Mouse (Mus musculus) intestine, embryonic 16.5 days (tissue): ENCODE results near the gene Tmem198. TPM values are rescaled to one million over a fixed set of nuclear protein-coding genes. Genes with fewer than 3 reads are reported as not detected.

Experiments used
- polyA plus RNA-seq: library from polyadenylated mRNA; unstranded; fragments of >200 nt; fragmentation: Nextera tagmentation; extraction: Ambion mirVana; gene quantifications from 2 replicates; pipeline ENCODE4 v1.2.1, GENCODE M21; 2015

Tmem198 gene
- polyA plus RNA-seq, 1 experiment from 2014 or later: 1.5 TPM

Other genes starting within 250 kb of the Tmem198 start
- gene A630095N17Rik, start 247.4 kb upstream of the Tmem198 start, polyA plus RNA-seq: not detected in 2 replicates
- 20.9 and 24.3 TPM in 2 replicates for gene Dnajb2, start 243.1 kb upstream of the Tmem198 start, polyA plus RNA-seq
- gene Ptprn, start 215.0 kb upstream of the Tmem198 start, polyA plus RNA-seq: 2.9 and 3.0 TPM in 2 replicates
- 9.2 and 9.9 TPM in 2 replicates for gene Resp18, start 201.1 kb upstream of the Tmem198 start, polyA plus RNA-seq
- gene Dnpep, start 161.5 kb upstream of the Tmem198 start, polyA plus RNA-seq: 159 and 160 TPM in 2 replicates
- 149 and 159 TPM in 2 replicates for gene Des, start 119.2 kb upstream of the Tmem198 start, polyA plus RNA-seq
- 33.5 and 35.2 TPM in 2 replicates for gene Speg, start 104.2 kb upstream of the Tmem198 start, polyA plus RNA-seq
- gene Gmppa, start 43.6 kb upstream of the Tmem198 start, polyA plus RNA-seq: 134 and 137 TPM in 2 replicates
- gene Asic4, start 29.1 kb upstream of the Tmem198 start, polyA plus RNA-seq: 2.0 and 2.4 TPM in 2 replicates
- gene Chpf, start 225 bp upstream of the Tmem198 start, polyA plus RNA-seq: 25.2 and 28.8 TPM in 2 replicates
- gene Obsl1, start 26.9 kb downstream of the Tmem198 start, polyA plus RNA-seq: 38.7 and 42.7 TPM in 2 replicates
- gene Inha, start 27.5 kb downstream of the Tmem198 start, polyA plus RNA-seq: 6.6 and 7.3 TPM in 2 replicates
- 16.6 and 17.8 TPM in 2 replicates for gene Stk11ip, start 42.0 kb downstream of the Tmem198 start, polyA plus RNA-seq
- gene Slc4a3, start 66.7 kb downstream of the Tmem198 start, polyA plus RNA-seq: 7.6 and 9.8 TPM in 2 replicates